Mouse (Mus musculus): ENCODE measurements around the gene Axin1. TPM values are rescaled to one million over a fixed set of nuclear protein-coding genes. Genes with fewer than 3 reads are reported as not detected.

Gene Axin1
- total and polyA plus RNA-seq, 3 experiments, result 27.8 to 38.8 (median 28.5) TPM

DNA sequence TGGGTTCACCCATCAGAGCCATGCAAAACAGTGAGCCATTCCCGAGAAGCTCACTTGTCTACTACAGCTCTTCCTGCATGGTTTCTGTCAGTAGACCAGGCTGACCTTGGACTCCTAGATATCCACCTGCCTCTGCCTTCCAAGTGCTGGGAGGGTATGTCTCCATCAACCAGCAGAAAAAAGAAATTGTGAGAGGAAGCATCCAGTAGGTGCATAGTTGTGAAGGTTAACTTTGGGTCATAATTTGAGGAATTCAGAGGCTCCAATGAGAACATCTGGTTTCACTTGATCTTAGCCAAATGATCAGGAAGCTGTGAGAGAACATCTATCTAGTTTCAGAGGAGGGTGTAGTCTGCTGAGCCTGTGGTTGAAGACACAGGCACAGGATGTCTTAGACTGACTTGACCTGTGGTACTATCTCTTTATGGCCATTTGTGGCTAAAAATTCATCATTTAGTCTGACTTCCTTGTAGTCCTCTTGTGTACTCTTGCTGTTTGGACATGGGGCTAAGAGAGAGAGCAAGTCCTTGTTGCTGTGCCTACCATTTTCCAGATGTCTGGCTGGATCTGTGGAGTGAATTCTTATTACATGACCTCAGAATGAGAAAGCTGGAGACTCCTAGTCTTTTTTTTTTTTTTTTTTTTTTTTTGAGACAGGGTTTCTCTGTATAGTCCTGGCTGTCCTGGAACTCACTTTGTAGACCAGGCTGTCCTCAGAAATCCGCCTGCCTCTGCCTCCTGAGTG, 13.6 kb downstream of the Axin1 start:
- Histone ChIP-seq H3K36me3 (replicated peaks in 1 of 2; ENCODE audit: control insufficient read depth in 1 of 2, insufficient read depth in 1 of 2, low read length in 1 of 2) (peaks cover 30 to 84% of the 10 kb centered on the region in 2 experiments), H3K4me2 (ENCODE audit: insufficient read depth, low read depth, poor library complexity, severe bottlenecking) (no peak overlapping the region), H3K27me3 (replicated peaks) (no peaks in the 10 kb centered on the region), H3K79me2 (replicated peaks; ENCODE audit: control insufficient read depth, extremely low read depth, insufficient read depth, poor library complexity, severe bottlenecking) (peaks cover 39% of the 10 kb centered on the region), H3K9me3 (replicated peaks; ENCODE audit: low read length) (no peaks in the 10 kb centered on the region), H3K27ac (ENCODE audit: insufficient read depth, low read depth) (no peak overlapping the region), H3K4me3 (replicated peaks in 1 of 3; ENCODE audit: low read depth in 2 of 3, low read length in 2 of 3, poor library complexity in 1 of 3) (no peak overlapping the region), H3K9ac (ENCODE audit: insufficient read depth, low read depth) (no peak overlapping the region), H3K4me1 (ENCODE audit: control insufficient read depth in 1 of 2, insufficient read depth in 2 of 2) (0 out of 4 replicates have a peak, but pooled peaks cover 0 to 3% of the 10 kb centered on the region in 2 experiments)
- in situ Hi-C loops (cut with MboI; ENCODE audit: low pct_ligation_motif_present, low pct_unique_long_range_greater_than_20kb, low sequenced_read_pairs) (no loop called here), dilution Hi-C loops (cut with MboI; ENCODE audit: extremely low pct_ligation_motif_present, extremely low pct_unique_long_range_greater_than_20kb, low sequenced_read_pairs) (no loop called here)
- no peak for DNase-seq (ENCODE audit: extremely low read depth)
- no peak for TF ChIP-seq ZMIZ1 (IDR thresholded peaks at IDR 0.05; ENCODE audit: low read depth, low read length)
- no peak for TF ChIP-seq RAD21 (IDR thresholded peaks at IDR 0.05; ENCODE audit: low read depth, low read length)
- TF ChIP-seq ZC3H11A (IDR thresholded peaks at IDR 0.05; ENCODE audit: low read depth, low read length), result no peak
- TF ChIP-seq EP300 (IDR thresholded peaks at IDR 0.05; ENCODE audit: low read length), result no peak
- no peak for TF ChIP-seq CHD1 (IDR thresholded peaks at IDR 0.05; ENCODE audit: low read depth, low read length)
- no peak for TF ChIP-seq CTCF (conservative IDR thresholded peaks at IDR 0.05 in 1 of 2, IDR thresholded peaks at IDR 0.05 in 1 of 2; ENCODE audit: low read depth in 2 of 2, low read length in 2 of 2)
- TF ChIP-seq HCFC1 (IDR thresholded peaks at IDR 0.05; ENCODE audit: low read depth, low read length), result no peak
- TF ChIP-seq IRF4 (IDR thresholded peaks at IDR 0.05; ENCODE audit: low read depth, low read length), result no peak
- no peak for TF ChIP-seq ELF1 (IDR thresholded peaks at IDR 0.05; ENCODE audit: low read depth, low read length)
- no peak for TF ChIP-seq JUN (IDR thresholded peaks at IDR 0.05; ENCODE audit: insufficient read depth, low read depth, low read length)
- TF ChIP-seq MEF2A (IDR thresholded peaks at IDR 0.05; ENCODE audit: borderline replicate concordance, low read depth, low read length), result no peak
- no peak for TF ChIP-seq SMC3 (IDR thresholded peaks at IDR 0.05; ENCODE audit: low read depth, low read length)
- no peak for TF ChIP-seq JUND (conservative IDR thresholded peaks at IDR 0.05; ENCODE audit: low read depth, low read length)
- TF ChIP-seq BHLHE40 (IDR thresholded peaks at IDR 0.05; ENCODE audit: low read depth, low read length), result no peak
- TF ChIP-seq UBTF (IDR thresholded peaks at IDR 0.05; ENCODE audit: low read depth, low read length), result no peak
- TF ChIP-seq POLR2A (IDR thresholded peaks at IDR 0.05; ENCODE audit: low read depth, low read length), result no peak
- no peak for TF ChIP-seq NRF1 (IDR thresholded peaks at IDR 0.05; ENCODE audit: low read depth, low read length)
- TF ChIP-seq TCF12 (IDR thresholded peaks at IDR 0.05; ENCODE audit: low read depth, low read length), result no peak
- no peak for TF ChIP-seq MYC (IDR thresholded peaks at IDR 0.05; ENCODE audit: low read depth, low read length)
- TF ChIP-seq RCOR1 (conservative IDR thresholded peaks at IDR 0.05; ENCODE audit: low read depth, low read length), result no peak

DNA sequence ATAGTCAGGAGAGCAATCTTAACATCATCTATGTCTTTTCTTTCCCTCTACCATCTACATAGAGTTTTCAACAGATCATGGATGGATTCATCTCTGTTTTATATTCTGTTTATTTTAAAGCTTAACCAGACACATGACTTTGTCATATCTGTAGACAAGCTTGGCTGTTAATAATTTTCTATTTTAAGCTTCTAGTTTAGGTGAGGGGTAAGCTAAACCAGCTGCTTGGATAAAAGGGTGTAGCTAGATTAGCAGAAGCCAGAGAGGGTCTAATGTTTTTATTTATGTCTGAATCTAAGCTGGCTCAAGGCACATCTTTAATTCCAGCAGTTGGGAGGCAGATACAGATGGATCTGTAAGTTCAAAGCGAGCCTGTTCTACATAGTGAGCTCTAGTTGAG, 24.2 kb downstream of the Axin1 start:
- Histone ChIP-seq H3K36me3 (replicated peaks in 1 of 2; ENCODE audit: control insufficient read depth in 1 of 2, insufficient read depth in 1 of 2, low read length in 1 of 2) (peaks cover 9 to 46% of the 10 kb centered on the region in 2 experiments), H3K79me2 (replicated peaks; ENCODE audit: control insufficient read depth, extremely low read depth, insufficient read depth, poor library complexity, severe bottlenecking) (peaks cover 18% of the 10 kb centered on the region), H3K9ac (ENCODE audit: insufficient read depth, low read depth) (no peak overlapping the region), H3K9me3 (replicated peaks; ENCODE audit: low read length) (no peaks in the 10 kb centered on the region), H3K4me3 (replicated peaks in 1 of 3; ENCODE audit: low read depth in 2 of 3, low read length in 2 of 3, poor library complexity in 1 of 3) (no peak overlapping the region), H3K27ac (ENCODE audit: insufficient read depth, low read depth) (no peak overlapping the region), H3K27me3 (replicated peaks) (no peaks in the 10 kb centered on the region), H3K4me2 (ENCODE audit: insufficient read depth, low read depth, poor library complexity, severe bottlenecking) (no peak overlapping the region), H3K4me1 (ENCODE audit: control insufficient read depth in 1 of 2, insufficient read depth in 2 of 2) (peaks cover 22 to 36% of the 10 kb centered on the region in 2 experiments)
- in situ Hi-C loops (cut with MboI; ENCODE audit: low pct_ligation_motif_present, low pct_unique_long_range_greater_than_20kb, low sequenced_read_pairs), result no loop called here
- no peak for TF ChIP-seq MXI1 (IDR thresholded peaks at IDR 0.05; ENCODE audit: low read depth, low read length)
- no peak for TF ChIP-seq ELF1 (IDR thresholded peaks at IDR 0.05; ENCODE audit: low read depth, low read length)
- no peak for TF ChIP-seq ZC3H11A (IDR thresholded peaks at IDR 0.05; ENCODE audit: low read depth, low read length)
- TF ChIP-seq UBTF (IDR thresholded peaks at IDR 0.05; ENCODE audit: low read depth, low read length), result no peak
- TF ChIP-seq HCFC1 (IDR thresholded peaks at IDR 0.05; ENCODE audit: low read depth, low read length), result no peak
- no peak for TF ChIP-seq RAD21 (IDR thresholded peaks at IDR 0.05; ENCODE audit: low read depth, low read length)
- no peak for TF ChIP-seq MEF2A (IDR thresholded peaks at IDR 0.05; ENCODE audit: borderline replicate concordance, low read depth, low read length)
- TF ChIP-seq IRF4 (IDR thresholded peaks at IDR 0.05; ENCODE audit: low read depth, low read length), result no peak
- TF ChIP-seq EP300 (IDR thresholded peaks at IDR 0.05; ENCODE audit: low read length), result no peak
- no peak for TF ChIP-seq TBP (conservative IDR thresholded peaks at IDR 0.05; ENCODE audit: low read depth, low read length)
- no peak for TF ChIP-seq E2F4 (IDR thresholded peaks at IDR 0.05; ENCODE audit: insufficient replicate concordance, low read depth, low read length)
- TF ChIP-seq BHLHE40 (IDR thresholded peaks at IDR 0.05; ENCODE audit: low read depth, low read length), result no peak
- TF ChIP-seq USF1 (IDR thresholded peaks at IDR 0.05; ENCODE audit: low read depth, low read length), result no peak
- DNase-seq (ENCODE audit: extremely low read depth), result no peak
- dilution Hi-C loops (cut with MboI; ENCODE audit: extremely low pct_ligation_motif_present, extremely low pct_unique_long_range_greater_than_20kb, low sequenced_read_pairs), result no loop called here

Data from CH12.LX (cell line).